Mouse (Mus musculus): ENCODE results near the gene Pitpnm2. TPM values are rescaled to one million over a fixed set of nuclear protein-coding genes. Genes with fewer than 3 reads are reported as not detected.

Gene Pitpnm2
- polyA plus RNA-seq, 1 experiment from 2014 or later: 2.9 TPM

- H3K27ac ChIP-seq (replicated peaks): no peak overlapping the region
- 86% methylated on average over 4 of the region's 4 CpGs for WGBS
- no peaks in the 10 kb centered on the region for H3K9me3 ChIP-seq (replicated peaks)
- no peaks in the 10 kb centered on the region for H3K27me3 ChIP-seq (ENCODE audit: low read depth, poor library complexity, severe bottlenecking)
- H3K4me1 ChIP-seq: no peaks in the 10 kb centered on the region
- no peak overlapping the region for H3K4me3 ChIP-seq
- DNase-seq (ENCODE audit: low spot score): no peak
- H3K36me3 ChIP-seq: peaks cover 95% of the 10 kb centered on the region
Measured at GRCm38 (mm10) chr5:124263246-124263645, 13.7 kb upstream of the Pitpnm2 start.

DNA sequence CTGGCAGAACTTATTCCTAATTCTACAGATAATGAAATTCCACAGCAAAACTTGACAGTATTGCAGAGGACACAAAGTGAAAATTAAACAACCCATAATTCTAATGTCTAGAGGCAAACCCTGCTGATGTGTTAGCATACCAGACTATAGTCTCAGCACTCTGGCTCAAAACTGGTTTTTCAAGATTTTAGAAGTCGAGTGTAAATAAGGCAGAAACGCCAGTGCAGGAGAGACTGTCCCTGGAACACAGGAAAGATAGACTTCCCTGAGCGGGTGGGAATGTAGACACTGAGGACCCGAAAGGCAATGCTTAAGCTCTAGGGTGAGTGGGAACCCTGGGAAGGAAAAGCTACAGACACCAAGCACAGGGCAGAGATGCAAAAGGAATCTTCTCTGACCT lies 12.5 kb upstream of the Pitpnm2 start:
- H3K9me3 ChIP-seq (replicated peaks): no peaks in the 10 kb centered on the region
- no peaks in the 10 kb centered on the region for H3K4me1 ChIP-seq
- no peaks in the 10 kb centered on the region for H3K27me3 ChIP-seq (ENCODE audit: low read depth, poor library complexity, severe bottlenecking)
- H3K27ac ChIP-seq (replicated peaks): no peak overlapping the region
- H3K36me3 ChIP-seq: peaks cover 100% of the 10 kb centered on the region
- no peak overlapping the region for H3K4me3 ChIP-seq
- 89% methylated on average over 4 of the region's 4 CpGs for WGBS
- no peak for DNase-seq (ENCODE audit: low spot score)

- Histone ChIP-seq H3K36me3 (peaks cover 95% of the 10 kb centered on the region), H3K4me3 (no peak overlapping the region), H3K4me1 (no peaks in the 10 kb centered on the region), H3K27ac (replicated peaks) (no peak overlapping the region), H3K27me3 (ENCODE audit: low read depth, poor library complexity, severe bottlenecking) (no peaks in the 10 kb centered on the region), H3K9me3 (replicated peaks) (no peaks in the 10 kb centered on the region)
- WGBS: 81% methylated on average over 2 of the region's 2 CpGs
- no peak for DNase-seq (ENCODE audit: low spot score)
Measured at GRCm38 (mm10) chr5:124259133-124259532, 9.6 kb upstream of the Pitpnm2 start.

- Histone ChIP-seq H3K36me3 (peaks cover 94% of the 10 kb centered on the region), H3K4me1 (no peaks in the 10 kb centered on the region), H3K4me3 (no peak overlapping the region), H3K27ac (replicated peaks) (no peak overlapping the region), H3K27me3 (ENCODE audit: low read depth, poor library complexity, severe bottlenecking) (no peaks in the 10 kb centered on the region), H3K9me3 (replicated peaks) (no peaks in the 10 kb centered on the region)
- DNase-seq (ENCODE audit: low spot score): no peak
- 97% methylated on average over 1 of the region's 1 CpGs for WGBS
Measured at GRCm38 (mm10) chr5:124258026-124258425, 8.5 kb upstream of the Pitpnm2 start.

GRCm38 (mm10) chr5:124255141-124255540 lies 5.6 kb upstream of the Pitpnm2 start:
- no peaks in the 10 kb centered on the region for H3K27me3 ChIP-seq (ENCODE audit: low read depth, poor library complexity, severe bottlenecking)
- no peak overlapping the region for H3K4me3 ChIP-seq
- peaks cover 73% of the 10 kb centered on the region for H3K36me3 ChIP-seq
- peaks cover 10% of the 10 kb centered on the region for H3K4me1 ChIP-seq
- 93% methylated on average over 7 of the region's 7 CpGs for WGBS
- no peak for DNase-seq (ENCODE audit: low spot score)
- H3K9me3 ChIP-seq (replicated peaks): no peaks in the 10 kb centered on the region
- H3K27ac ChIP-seq (replicated peaks): no peak overlapping the region

- Histone ChIP-seq H3K4me3 (no peak overlapping the region), H3K27me3 (ENCODE audit: low read depth, poor library complexity, severe bottlenecking) (peaks cover 4% of the 10 kb centered on the region; the same call in 1 of the 2 replicates), H3K4me1 (peaks cover 20% of the 10 kb centered on the region), H3K36me3 (peaks cover 58% of the 10 kb centered on the region), H3K9me3 (replicated peaks) (no peaks in the 10 kb centered on the region), H3K27ac (replicated peaks) (no peak overlapping the region)
- WGBS: 85% methylated on average over 8 of the region's 8 CpGs
- DNase-seq (ENCODE audit: low spot score): no peak
Measured at GRCm38 (mm10) chr5:124253555-124253954, 4.0 kb upstream of the Pitpnm2 start.

DNA sequence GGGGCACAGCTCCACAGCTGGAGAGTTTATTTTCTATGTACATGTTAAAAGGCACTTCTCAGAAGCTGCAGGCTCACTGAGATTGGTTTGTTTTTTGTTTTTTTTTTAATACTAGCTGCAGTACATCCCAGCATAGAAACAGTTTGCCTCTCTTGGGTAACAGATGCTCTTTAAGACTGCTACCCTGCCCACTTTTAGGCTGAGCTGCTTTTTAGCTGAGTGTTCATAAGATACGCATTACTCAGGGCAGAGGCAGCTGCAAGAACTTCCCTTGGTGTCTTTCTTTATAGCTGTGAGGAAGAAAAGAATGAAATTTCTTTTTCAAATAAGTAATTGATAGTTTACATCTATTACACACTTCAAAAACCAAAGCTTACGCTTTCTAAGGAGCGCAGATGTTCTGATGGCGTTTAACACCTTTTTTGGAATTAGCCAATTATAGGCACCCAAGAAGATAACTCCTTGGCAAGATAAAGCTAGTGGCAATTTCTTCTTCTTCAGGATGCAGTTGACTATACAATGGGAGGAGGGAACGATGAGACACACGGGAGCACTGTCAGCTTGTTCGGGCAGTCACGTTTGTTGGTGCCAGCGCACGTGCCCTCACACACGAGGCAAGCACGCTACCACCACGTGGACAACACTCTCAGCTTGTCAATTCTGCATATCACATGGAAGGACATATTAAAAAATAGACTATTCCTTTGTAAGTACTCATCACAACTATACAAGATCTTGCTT lies 3.2 kb upstream of the Pitpnm2 start:
- 92% methylated on average over 13 of the region's 13 CpGs for WGBS
- Histone ChIP-seq H3K27ac (replicated peaks) (no peak overlapping the region), H3K4me3 (no peak overlapping the region), H3K27me3 (ENCODE audit: low read depth, poor library complexity, severe bottlenecking) (peaks cover 7% of the 10 kb centered on the region), H3K9me3 (replicated peaks) (no peaks in the 10 kb centered on the region), H3K36me3 (peaks cover 49% of the 10 kb centered on the region), H3K4me1 (peaks cover 28% of the 10 kb centered on the region)
- no peak for DNase-seq (ENCODE audit: low spot score)

GRCm38 (mm10) chr5:124251070-124251469 lies 1.5 kb upstream of the Pitpnm2 start:
- Histone ChIP-seq H3K27ac (replicated peaks) (no peak overlapping the region), H3K9me3 (replicated peaks) (no peaks in the 10 kb centered on the region), H3K4me3 (no peak overlapping the region), H3K4me1 (peaks cover 40% of the 10 kb centered on the region), H3K27me3 (ENCODE audit: low read depth, poor library complexity, severe bottlenecking) (peaks cover 7% of the 10 kb centered on the region), H3K36me3 (peaks cover 33% of the 10 kb centered on the region)
- no peak for DNase-seq (ENCODE audit: low spot score)
- WGBS: 89% methylated on average over 5 of the region's 5 CpGs

DNA sequence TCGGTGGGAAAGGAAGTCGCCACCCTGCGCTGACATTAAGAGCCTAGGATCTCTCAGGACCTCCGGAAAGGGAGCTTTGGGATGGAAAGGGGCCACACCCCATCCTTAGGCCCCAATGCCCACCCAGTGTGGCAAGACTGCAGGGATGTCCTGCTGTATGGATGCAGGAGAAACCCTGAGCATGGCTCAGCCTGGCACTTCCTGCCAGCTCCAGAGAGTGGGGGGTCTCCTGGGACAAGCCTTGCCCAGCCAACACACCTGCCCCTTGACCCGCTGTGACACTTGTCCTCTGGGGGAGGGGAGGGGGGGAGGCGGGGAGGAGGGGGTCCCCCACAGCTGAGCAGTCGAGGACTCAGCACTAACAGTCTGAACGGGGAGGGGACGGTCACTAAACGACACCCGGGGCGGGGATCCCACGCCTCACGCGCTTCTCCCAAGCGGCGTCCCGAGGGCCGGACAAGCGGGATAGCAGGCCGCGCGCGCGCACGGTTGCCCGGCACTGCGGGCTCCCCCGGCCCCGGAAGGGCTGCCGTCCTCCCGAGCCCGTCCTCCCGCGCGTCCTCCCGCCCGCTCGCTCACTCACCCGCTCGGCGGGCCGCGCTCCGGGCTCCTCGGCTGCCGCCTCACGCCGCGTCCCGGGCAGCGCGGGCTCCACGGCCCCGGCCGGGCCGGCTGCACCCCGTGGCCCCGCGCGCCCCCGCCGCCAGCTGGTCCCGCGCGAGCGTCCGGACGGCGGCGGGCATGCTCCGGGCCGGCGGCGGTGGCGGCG lies 531 bp downstream of the Pitpnm2 start:
- H3K27ac ChIP-seq (replicated peaks): peak overlapping the region; percentile 89
- peaks cover 7% of the 10 kb centered on the region for H3K27me3 ChIP-seq (ENCODE audit: low read depth, poor library complexity, severe bottlenecking)
- peak; percentile 58 for DNase-seq (ENCODE audit: low spot score)
- WGBS: 5% methylated on average over 76 of the region's 77 CpGs
- H3K9me3 ChIP-seq (replicated peaks): no peaks in the 10 kb centered on the region
- peaks cover 33% of the 10 kb centered on the region for H3K36me3 ChIP-seq
- H3K4me1 ChIP-seq: peaks cover 40% of the 10 kb centered on the region
- H3K4me3 ChIP-seq: peak overlapping the region; percentile 78

- Histone ChIP-seq H3K36me3 (peaks cover 30% of the 10 kb centered on the region), H3K4me1 (peaks cover 40% of the 10 kb centered on the region), H3K9me3 (replicated peaks) (no peaks in the 10 kb centered on the region), H3K27me3 (ENCODE audit: low read depth, poor library complexity, severe bottlenecking) (peaks cover 7% of the 10 kb centered on the region), H3K4me3 (peak overlapping the region; percentile 78), H3K27ac (replicated peaks) (peak overlapping the region; percentile 60)
- DNase-seq (ENCODE audit: low spot score): no peak
- 16% methylated on average over 9 of the region's 9 CpGs for WGBS
Measured at GRCm38 (mm10) chr5:124247986-124248626, 1.5 kb downstream of the Pitpnm2 start.

GRCm38 (mm10) chr5:124247296-124247695 lies 2.3 kb downstream of the Pitpnm2 start:
- DNase-seq (ENCODE audit: low spot score): no peak
- Histone ChIP-seq H3K9me3 (replicated peaks) (no peaks in the 10 kb centered on the region), H3K36me3 (peaks cover 23% of the 10 kb centered on the region), H3K4me1 (peaks cover 41% of the 10 kb centered on the region), H3K4me3 (0 out of 2 replicates have a peak overlapping the region, but pooled peaks have one; percentile 22), H3K27me3 (ENCODE audit: low read depth, poor library complexity, severe bottlenecking) (peaks cover 7% of the 10 kb centered on the region), H3K27ac (replicated peaks) (peak overlapping the region; percentile 53)
- 36% methylated on average over 7 of the region's 7 CpGs for WGBS

DNA sequence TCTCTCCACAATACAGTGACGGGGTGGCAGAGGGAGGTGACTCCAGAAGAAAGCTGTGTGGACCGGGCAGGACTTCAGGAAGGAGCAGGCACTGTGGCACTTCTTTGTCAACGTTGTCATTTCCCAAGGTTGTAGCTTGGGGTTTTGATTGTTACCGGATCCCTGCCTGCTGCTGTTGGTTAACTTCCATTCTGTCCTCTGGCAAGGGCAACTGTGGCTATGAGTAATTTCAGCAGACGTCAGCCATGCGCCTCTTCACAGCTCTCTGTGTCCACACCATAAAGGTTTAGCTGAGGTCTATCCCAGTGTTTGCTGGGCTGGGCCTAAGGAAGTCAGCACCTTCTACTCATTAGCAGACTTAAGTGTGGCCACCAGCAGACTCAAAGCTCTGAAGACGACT lies 4.7 kb downstream of the Pitpnm2 start:
- Histone ChIP-seq H3K4me3 (no peak overlapping the region), H3K27me3 (ENCODE audit: low read depth, poor library complexity, severe bottlenecking) (peaks cover 7% of the 10 kb centered on the region), H3K9me3 (replicated peaks) (no peaks in the 10 kb centered on the region), H3K36me3 (peaks cover 22% of the 10 kb centered on the region), H3K27ac (replicated peaks) (no peak overlapping the region), H3K4me1 (peaks cover 49% of the 10 kb centered on the region)
- DNase-seq (ENCODE audit: low spot score): no peak
- 94% methylated on average over 7 of the region's 7 CpGs for WGBS

- peaks cover 48% of the 10 kb centered on the region for H3K4me1 ChIP-seq
Measured at GRCm38 (mm10) chr5:124244449-124244848, 5.1 kb downstream of the Pitpnm2 start.

More at GRCm38 (mm10) chr5:124244449-124244848, 5.1 kb downstream of the Pitpnm2 start:
- Histone ChIP-seq H3K9me3 (replicated peaks) (no peaks in the 10 kb centered on the region), H3K27ac (replicated peaks) (no peak overlapping the region), H3K4me3 (no peak overlapping the region), H3K36me3 (peaks cover 22% of the 10 kb centered on the region), H3K27me3 (ENCODE audit: low read depth, poor library complexity, severe bottlenecking) (peaks cover 7% of the 10 kb centered on the region)
- DNase-seq (ENCODE audit: low spot score): no peak
- WGBS: 95% methylated on average over 8 of the region's 8 CpGs
